Mouse (Mus musculus): ENCODE results near the gene Cyb5d2.

Gene Cyb5d2

GRCm38 (mm10) chr11:72795455-72796295 lies at the start of gene Cyb5d2, which contains the start of gene Zzef1:
Gene Cyb5d2 (minus strand): TSS chr11:72796142.
Gene Zzef1 (plus strand): TSS chr11:72796226.
- DNase-seq = peak; percentile 85 to 88

- no peak for DNase-seq
Observed at GRCm38 (mm10) chr11:72845526-72845925, 49.6 kb upstream of the Cyb5d2 start.

- no peak for DNase-seq
Observed at GRCm38 (mm10) chr11:72843576-72843975, 47.6 kb upstream of the Cyb5d2 start.

GRCm38 (mm10) chr11:72842731-72843130 lies 46.8 kb upstream of the Cyb5d2 start:
- no peak for DNase-seq

- no peak for DNase-seq
Observed at GRCm38 (mm10) chr11:72829869-72830268, 33.9 kb upstream of the Cyb5d2 start.

- no peak for DNase-seq
Observed at GRCm38 (mm10) chr11:72821041-72821440, 25.1 kb upstream of the Cyb5d2 start.

- no peak for DNase-seq
Observed at GRCm38 (mm10) chr11:72818067-72818466, 22.1 kb upstream of the Cyb5d2 start.

- no peak for DNase-seq
Observed at GRCm38 (mm10) chr11:72816859-72817258, 20.9 kb upstream of the Cyb5d2 start.

- DNase-seq = peak in 1 of 2 experiments; percentile 10
Observed at GRCm38 (mm10) chr11:72814188-72814587, 18.2 kb upstream of the Cyb5d2 start.

- DNase-seq = no peak
Observed at GRCm38 (mm10) chr11:72813687-72814086, 17.7 kb upstream of the Cyb5d2 start.

GRCm38 (mm10) chr11:72807992-72808391 lies 12.1 kb upstream of the Cyb5d2 start:
- no peak for DNase-seq

- DNase-seq = no peak
Observed at GRCm38 (mm10) chr11:72806556-72806955, 10.6 kb upstream of the Cyb5d2 start.

GRCm38 (mm10) chr11:72805232-72805631 lies 9.3 kb upstream of the Cyb5d2 start:
- DNase-seq = no peak

GRCm38 (mm10) chr11:72804586-72804985 lies 8.6 kb upstream of the Cyb5d2 start:
- DNase-seq = no peak

GRCm38 (mm10) chr11:72803038-72803437 lies 7.1 kb upstream of the Cyb5d2 start:
- no peak for DNase-seq

GRCm38 (mm10) chr11:72801182-72801581 lies 5.2 kb upstream of the Cyb5d2 start:
- no peak for DNase-seq

GRCm38 (mm10) chr11:72798112-72798511 lies 2.2 kb upstream of the Cyb5d2 start:
- DNase-seq = no peak

- no peak for DNase-seq
Observed at GRCm38 (mm10) chr11:72796773-72797338, 914 bp upstream of the Cyb5d2 start.

- DNase-seq = no peak
Observed at GRCm38 (mm10) chr11:72796296-72796687, 350 bp upstream of the Cyb5d2 start.

GRCm38 (mm10) chr11:72795149-72795454 lies 840 bp downstream of the Cyb5d2 start:
- no peak for DNase-seq

GRCm38 (mm10) chr11:72792033-72792432 lies 3.9 kb downstream of the Cyb5d2 start:
- DNase-seq = no peak

- no peak for DNase-seq
Observed at GRCm38 (mm10) chr11:72782503-72782902, 13.4 kb downstream of the Cyb5d2 start.

- no peak for DNase-seq
Observed at GRCm38 (mm10) chr11:72782103-72782502, 13.8 kb downstream of the Cyb5d2 start.

GRCm38 (mm10) chr11:72778957-72779356 lies 17.0 kb downstream of the Cyb5d2 start:
- no peak for DNase-seq

All from spleen, adult 18-20 months (tissue).